Mouse (Mus musculus): Measurements from ENCODE around the gene Rasa1. TPM values are rescaled to one million over a fixed set of nuclear protein-coding genes. Genes with fewer than 3 reads are reported as not detected.

The Rasa1 gene
- polyA plus RNA-seq (2011; ENCODE audit: insufficient read depth, insufficient read length, low replicate concordance, missing spikeins), result 9.6 and 20.1 TPM in 2 replicates

DNA sequence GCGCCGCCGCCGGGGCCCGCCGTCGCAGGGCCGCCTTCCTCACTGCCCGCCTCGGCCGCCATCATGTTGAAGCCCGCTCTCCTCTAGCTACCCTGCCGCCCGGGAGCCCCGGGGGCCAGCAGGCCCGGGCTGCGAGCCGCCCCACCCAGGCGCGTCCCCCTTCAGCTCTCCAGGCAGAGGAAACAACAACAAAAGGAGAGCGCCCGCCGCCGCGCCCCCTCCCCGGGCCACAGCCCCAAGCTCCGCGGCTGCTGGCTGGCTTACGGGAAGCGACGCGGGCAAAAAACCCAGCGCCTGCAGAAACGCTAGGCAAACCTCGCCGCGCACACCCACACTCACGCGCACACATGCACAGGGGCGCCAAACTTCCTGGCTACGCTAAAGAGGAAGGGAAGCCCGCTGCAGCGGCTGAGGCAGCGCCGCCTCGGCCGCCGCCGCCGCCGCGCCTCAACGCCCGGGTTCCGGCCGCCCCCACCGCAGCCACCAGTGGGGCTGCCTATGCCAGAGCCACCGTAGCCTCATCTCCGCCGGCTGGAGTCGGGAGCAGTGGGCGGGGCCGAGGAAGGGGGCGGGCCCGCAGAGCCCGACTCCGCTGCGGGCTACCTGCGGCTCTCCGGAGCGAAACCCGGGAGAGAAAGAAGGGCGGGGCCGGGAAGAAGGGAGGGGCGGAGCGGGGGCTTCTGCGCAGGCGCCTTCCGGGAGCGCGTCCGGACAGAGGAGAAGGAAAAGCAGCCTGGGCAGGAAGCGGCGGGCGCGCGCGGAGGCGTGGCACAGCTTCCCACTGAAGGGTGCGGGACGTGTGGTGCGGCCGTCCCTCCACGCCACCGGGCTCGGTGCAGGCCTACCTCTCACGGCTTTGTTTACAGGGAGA lies at the start of gene Rasa1:
TSS of gene Rasa1 (minus strand) at position 288 of the 871 bp plus-strand sequence.
- Histone ChIP-seq H3K27ac (ENCODE audit: control insufficient read depth, insufficient read depth, low read depth, low read length, poor library complexity) (peak within 1 kb of the TSS; percentile 98), H3K4me3 (replicated peaks; ENCODE audit: control insufficient read depth, low read depth, low read length) (peak within 1 kb of the TSS; percentile 96), H3K4me1 (ENCODE audit: control insufficient read depth, insufficient read depth, low read length) (no peaks in the 10 kb centered on the region)
- under 1% methylated on average over 96 of the region's 97 CpGs for WGBS
- TF ChIP-seq POLR2A (IDR thresholded peaks at IDR 0.05; ENCODE audit: borderline replicate concordance, control insufficient read depth, low read depth, low read length) (peak; percentile 64; the same call in 1 of the 2 replicates), CTCF (IDR thresholded peaks at IDR 0.05; ENCODE audit: control insufficient read depth, insufficient read depth, low read length) (no peak)

DNA sequence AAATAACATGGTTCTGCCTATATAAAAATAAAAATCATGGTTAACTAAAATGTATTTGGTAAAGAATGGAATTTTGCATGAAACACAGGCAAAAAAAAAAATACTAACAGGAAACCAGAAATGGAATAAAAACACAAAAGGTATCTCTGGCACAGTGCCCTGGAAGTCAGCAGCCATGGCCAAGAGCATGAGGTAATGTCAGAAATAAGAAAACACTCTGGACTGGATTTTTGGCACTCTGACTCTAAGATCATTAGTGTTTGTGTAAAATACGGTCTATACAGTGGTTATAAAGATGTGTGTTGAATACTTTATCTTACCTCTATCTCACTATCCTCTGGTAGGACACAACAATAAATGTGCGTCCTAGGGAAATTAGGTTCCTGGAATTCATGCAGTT lies 22.6 kb upstream of the Rasa1 start:
- no peak overlapping the region for H3K27ac ChIP-seq (ENCODE audit: control insufficient read depth, insufficient read depth, low read depth, low read length, poor library complexity)
- 92% methylated on average over 2 of the region's 2 CpGs for WGBS
- no peaks in the 10 kb centered on the region for H3K4me1 ChIP-seq (ENCODE audit: control insufficient read depth, insufficient read depth, low read length)
- no peak overlapping the region for H3K4me3 ChIP-seq (replicated peaks; ENCODE audit: control insufficient read depth, low read depth, low read length)
- TF ChIP-seq POLR2A (IDR thresholded peaks at IDR 0.05; ENCODE audit: borderline replicate concordance, control insufficient read depth, low read depth, low read length) (no peak), CTCF (IDR thresholded peaks at IDR 0.05; ENCODE audit: control insufficient read depth, insufficient read depth, low read length) (no peak)

DNA sequence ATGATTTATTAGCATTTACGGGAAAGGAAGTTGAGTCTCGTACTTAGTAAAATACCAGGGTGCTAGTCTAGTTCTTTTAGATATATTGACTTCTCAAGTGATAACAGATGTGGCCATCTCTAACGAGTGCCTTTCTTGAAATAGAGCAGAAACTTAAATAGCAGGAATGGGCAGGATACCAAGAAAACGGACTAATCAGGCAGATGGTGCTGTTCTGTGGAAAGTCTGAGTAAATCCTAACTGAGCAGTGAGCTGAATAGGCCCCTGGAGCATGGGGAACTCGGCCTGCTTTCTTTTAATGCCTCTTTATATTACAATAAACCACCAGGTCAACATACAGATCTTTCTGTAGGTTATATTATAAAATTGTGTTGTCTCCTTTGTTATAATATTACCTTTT lies 22.0 kb upstream of the Rasa1 start:
- 75% methylated on average over 5 of the region's 5 CpGs for WGBS
- TF ChIP-seq POLR2A (IDR thresholded peaks at IDR 0.05; ENCODE audit: borderline replicate concordance, control insufficient read depth, low read depth, low read length), result no peak
- no peak for TF ChIP-seq CTCF (IDR thresholded peaks at IDR 0.05; ENCODE audit: control insufficient read depth, insufficient read depth, low read length)
- Histone ChIP-seq H3K27ac (ENCODE audit: control insufficient read depth, insufficient read depth, low read depth, low read length, poor library complexity) (no peak overlapping the region), H3K4me3 (replicated peaks; ENCODE audit: control insufficient read depth, low read depth, low read length) (no peak overlapping the region), H3K4me1 (ENCODE audit: control insufficient read depth, insufficient read depth, low read length) (no peaks in the 10 kb centered on the region)

DNA sequence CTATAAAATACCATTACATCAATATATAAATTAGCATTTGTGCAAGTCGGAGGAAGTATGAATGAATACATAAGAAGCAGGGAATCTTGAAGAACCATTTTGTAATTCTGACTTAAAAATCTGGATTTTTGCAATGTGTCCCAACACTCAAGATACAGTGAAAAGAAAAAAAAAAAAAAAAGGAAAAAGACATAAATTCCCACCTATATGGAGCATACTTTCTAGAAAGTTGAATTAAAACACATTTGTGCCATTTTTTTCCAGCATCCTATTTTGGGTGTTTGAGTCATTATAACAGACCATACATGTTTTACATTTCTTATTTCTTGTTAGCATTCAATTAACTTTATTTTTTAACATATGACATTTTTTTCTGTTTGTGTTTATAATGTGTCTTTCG lies 21.6 kb upstream of the Rasa1 start:
- no peaks in the 10 kb centered on the region for H3K4me1 ChIP-seq (ENCODE audit: control insufficient read depth, insufficient read depth, low read length)
- TF ChIP-seq POLR2A (IDR thresholded peaks at IDR 0.05; ENCODE audit: borderline replicate concordance, control insufficient read depth, low read depth, low read length), result no peak
- no peak for TF ChIP-seq CTCF (IDR thresholded peaks at IDR 0.05; ENCODE audit: control insufficient read depth, insufficient read depth, low read length)
- whole genome bisulfite sequencing, result 80% methylated on average over 2 of the region's 2 CpGs
- no peak overlapping the region for H3K4me3 ChIP-seq (replicated peaks; ENCODE audit: control insufficient read depth, low read depth, low read length)
- H3K27ac ChIP-seq (ENCODE audit: control insufficient read depth, insufficient read depth, low read depth, low read length, poor library complexity), result no peak overlapping the region

DNA sequence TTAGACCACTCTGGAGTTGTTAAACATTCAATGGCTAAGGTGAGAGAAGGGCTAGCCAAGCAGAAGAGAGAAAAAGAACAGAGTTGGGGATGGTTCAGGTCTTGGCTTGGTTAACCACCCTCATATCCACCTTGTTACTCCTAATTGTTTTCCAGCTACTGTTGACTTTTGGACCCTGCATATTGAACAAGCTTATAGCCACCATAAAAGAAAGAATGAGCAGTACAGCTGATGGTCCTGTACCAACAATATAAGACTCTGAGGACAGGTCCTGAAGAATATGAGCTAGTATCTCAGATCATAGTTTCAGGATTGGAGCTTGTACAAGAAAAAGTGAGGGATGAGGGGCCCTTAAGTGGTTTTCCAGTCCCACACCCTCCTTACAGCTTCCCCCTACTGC lies 17.1 kb upstream of the Rasa1 start:
- no peaks in the 10 kb centered on the region for H3K4me1 ChIP-seq (ENCODE audit: control insufficient read depth, insufficient read depth, low read length)
- no peak overlapping the region for H3K4me3 ChIP-seq (replicated peaks; ENCODE audit: control insufficient read depth, low read depth, low read length)
- TF ChIP-seq CTCF (IDR thresholded peaks at IDR 0.05; ENCODE audit: control insufficient read depth, insufficient read depth, low read length) (no peak), POLR2A (IDR thresholded peaks at IDR 0.05; ENCODE audit: borderline replicate concordance, control insufficient read depth, low read depth, low read length) (no peak)
- no peak overlapping the region for H3K27ac ChIP-seq (ENCODE audit: control insufficient read depth, insufficient read depth, low read depth, low read length, poor library complexity)

DNA sequence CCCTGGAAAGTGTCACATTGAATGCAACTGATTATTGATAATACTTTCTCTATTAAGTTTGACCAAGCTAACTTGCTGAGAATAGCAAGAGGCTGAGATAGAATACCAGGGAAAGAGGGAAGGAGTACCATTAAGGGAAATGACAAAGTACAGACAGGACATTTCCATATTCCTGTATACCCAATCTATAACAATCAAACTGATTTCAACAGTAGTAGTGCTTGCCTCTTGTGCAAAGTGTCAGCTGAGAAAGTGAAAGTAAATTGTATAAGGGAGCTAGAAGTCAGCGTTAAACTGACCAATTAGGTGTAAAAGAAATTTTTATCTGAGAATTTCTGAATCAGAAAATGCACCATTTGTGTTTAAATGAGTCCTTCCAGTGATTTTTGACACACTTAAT lies 1.7 kb upstream of the Rasa1 start:
- Histone ChIP-seq H3K27ac (ENCODE audit: control insufficient read depth, insufficient read depth, low read depth, low read length, poor library complexity) (no peak overlapping the region), H3K4me3 (replicated peaks; ENCODE audit: control insufficient read depth, low read depth, low read length) (no peak overlapping the region), H3K4me1 (ENCODE audit: control insufficient read depth, insufficient read depth, low read length) (no peaks in the 10 kb centered on the region)
- 2% methylated on average over 1 of the region's 1 CpGs for WGBS
- TF ChIP-seq CTCF (IDR thresholded peaks at IDR 0.05; ENCODE audit: control insufficient read depth, insufficient read depth, low read length) (no peak), POLR2A (IDR thresholded peaks at IDR 0.05; ENCODE audit: borderline replicate concordance, control insufficient read depth, low read depth, low read length) (no peak)

DNA sequence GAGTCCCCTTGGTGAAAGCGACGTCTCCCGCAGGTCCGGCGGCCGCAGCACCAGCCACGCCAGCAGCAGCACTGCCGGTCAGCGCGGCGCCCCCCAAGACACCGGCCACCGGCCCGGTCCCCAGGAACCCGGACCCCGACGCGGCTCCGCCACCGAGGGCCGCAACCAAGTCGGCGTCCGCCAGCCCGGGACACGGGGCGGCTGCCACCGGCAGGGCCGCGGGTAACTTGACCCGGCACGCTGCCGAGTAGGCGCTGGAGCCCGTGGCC lies 422 bp downstream of the Rasa1 start:
- Histone ChIP-seq H3K27ac (ENCODE audit: control insufficient read depth, insufficient read depth, low read depth, low read length, poor library complexity) (peak overlapping the region; percentile 98), H3K4me3 (replicated peaks; ENCODE audit: control insufficient read depth, low read depth, low read length) (peak overlapping the region; percentile 96), H3K4me1 (ENCODE audit: control insufficient read depth, insufficient read depth, low read length) (no peaks in the 10 kb centered on the region)
- WGBS, result under 1% methylated on average over 35 of the region's 35 CpGs
- TF ChIP-seq CTCF (IDR thresholded peaks at IDR 0.05; ENCODE audit: control insufficient read depth, insufficient read depth, low read length) (no peak), POLR2A (IDR thresholded peaks at IDR 0.05; ENCODE audit: borderline replicate concordance, control insufficient read depth, low read depth, low read length) (no peak)

DNA sequence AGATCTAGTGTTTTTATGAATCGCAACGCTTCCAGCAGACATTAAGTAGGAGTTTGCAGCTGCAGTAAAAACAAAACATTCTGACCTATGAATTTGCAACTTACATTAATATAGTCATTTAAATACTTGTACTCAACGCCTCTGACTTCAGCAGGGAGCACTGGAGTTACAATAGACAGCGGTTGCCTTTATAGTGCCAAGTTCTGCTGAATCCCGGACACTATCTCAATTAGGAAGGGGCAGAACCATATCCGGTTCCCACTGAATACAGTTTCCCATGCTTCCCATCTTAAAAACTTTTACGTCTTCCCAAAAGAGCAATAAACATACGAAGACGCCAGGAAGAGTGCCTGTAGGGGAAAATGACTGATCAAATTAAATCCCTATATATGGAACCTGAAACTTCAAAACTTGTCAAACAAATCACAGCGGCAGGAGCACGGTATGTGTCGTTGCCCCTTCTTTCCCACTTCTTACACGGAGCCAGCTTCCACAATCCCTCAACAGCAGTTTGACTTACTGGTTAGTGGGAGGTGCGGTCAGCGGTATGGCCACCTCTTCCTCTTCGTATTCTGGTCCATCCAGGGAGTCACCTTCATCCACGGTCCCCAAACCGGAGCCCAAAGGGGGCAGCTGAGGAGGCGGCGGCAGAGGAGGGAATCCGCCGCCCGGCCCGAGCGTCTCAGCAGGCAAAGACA lies 905 bp downstream of the Rasa1 start:
- TF ChIP-seq POLR2A (IDR thresholded peaks at IDR 0.05; ENCODE audit: borderline replicate concordance, control insufficient read depth, low read depth, low read length) (no peak), CTCF (IDR thresholded peaks at IDR 0.05; ENCODE audit: control insufficient read depth, insufficient read depth, low read length) (no peak)
- H3K4me1 ChIP-seq (ENCODE audit: control insufficient read depth, insufficient read depth, low read length), result no peaks in the 10 kb centered on the region
- under 1% methylated on average over 25 of the region's 25 CpGs for WGBS

More for the DNA sequence above, 905 bp downstream of the Rasa1 start:
- peak overlapping the region; percentile 96 for H3K4me3 ChIP-seq (replicated peaks; ENCODE audit: control insufficient read depth, low read depth, low read length)
- H3K27ac ChIP-seq (ENCODE audit: control insufficient read depth, insufficient read depth, low read depth, low read length, poor library complexity), result peak overlapping the region; percentile 98

Measured in bone marrow, adult 2 months (tissue).